Mouse (Mus musculus) midbrain, embryonic 16.5 days (tissue): ENCODE data around the gene Edaradd. TPM values are rescaled to one million over a fixed set of nuclear protein-coding genes. Genes with fewer than 3 reads are reported as not detected.
A peak's percentile ranks its signal among the peaks of the same experiment; 100 is the strongest.

ENCODE experiments used
- ATAC-seq: fragments of 200-750 bp; cut with Nextera tagmentation; 2 replicates; pipeline ENCODE4 v1.8.0; 2017; ENCODE audit warnings: moderate TSS enrichment
- H3K27ac ChIP-seq: fragments of 300-500 bp; sonication (generic); 2 replicates; pipeline ENCODE4 v1.5.1; 2014; ENCODE audit warnings: mild to moderate bottlenecking, low read length, mixed read lengths
- H3K27me3 ChIP-seq: fragments of 300-500 bp; sonication (generic); 2 replicates; pipeline ENCODE4 v1.6.1; 2014; ENCODE audit warnings: low read depth, low read length, mixed read lengths; ENCODE audit not compliant: control insufficient read depth, insufficient read depth
- H3K36me3 ChIP-seq: fragments of 300-500 bp; sonication (generic); 2 replicates; pipeline ENCODE4 v1.6.1; 2014; ENCODE audit warnings: mild to moderate bottlenecking, low read length, moderate library complexity, mixed read lengths; ENCODE audit not compliant: control insufficient read depth, insufficient read depth
- H3K4me1 ChIP-seq: fragments of 300-500 bp; sonication (generic); 2 replicates; pipeline ENCODE4 v1.6.1; 2014; ENCODE audit warnings: mild to moderate bottlenecking, low read length, mixed read lengths; ENCODE audit not compliant: control insufficient read depth, insufficient read depth
- H3K4me2 ChIP-seq: fragments of 300-500 bp; sonication (generic); 2 replicates; pipeline ENCODE4 v1.6.1; 2014; ENCODE audit warnings: mild to moderate bottlenecking, low read length, mixed read lengths
- H3K4me3 ChIP-seq: fragments of 300-500 bp; sonication (generic); 2 replicates; pipeline ENCODE4 v1.5.1; 2014; ENCODE audit warnings: low read depth, mild to moderate bottlenecking, low read length, moderate library complexity, mixed read lengths
- H3K9ac ChIP-seq: fragments of 300-500 bp; sonication (generic); 2 replicates; pipeline ENCODE4 v1.6.1; 2014; ENCODE audit warnings: low read depth, low read length, mixed read lengths
- H3K9me3 ChIP-seq: fragments of 300-500 bp; sonication (generic); replicated peaks from 2 replicates; pipeline ENCODE4 v1.6.1; 2014; ENCODE audit warnings: mild to moderate bottlenecking, low read length, mixed read lengths; ENCODE audit not compliant: control insufficient read depth, poor library complexity, severe bottlenecking
- WGBS: fragments of 180-500 bp; shearing (Covaris S2); extraction: QIAGEN DNeasy Blood & Tissue Kit; methylation state at CpG from one replicate; pipeline ENCODE4 v1.1.7; 2014; 5-methylcytosine and 5-hydroxymethylcytosine counted together
- polyA plus RNA-seq: library from polyadenylated mRNA; unstranded; fragments of >200 nt; fragmentation: Nextera tagmentation; extraction: Ambion mirVana; gene quantifications from 2 replicates; pipeline ENCODE4 v1.2.1, GENCODE M21; 2015

The Edaradd gene
- polyA plus RNA-seq = 1.9 and 2.5 TPM in 2 replicates

GRCm38 (mm10) chr13:12519955-12520584 lies at the start of gene Edaradd:
Gene Edaradd (minus strand): TSS chr13:12520438.
- Histone ChIP-seq H3K4me3 (peak within 1 kb of the TSS; percentile 61), H3K36me3 (no peaks in the 10 kb centered on the region), H3K4me2 (peak within 1 kb of the TSS; percentile 99), H3K9me3 (no peaks in the 10 kb centered on the region), H3K4me1 (no peaks in the 10 kb centered on the region; the same call in 1 of the 2 replicates), H3K27me3 (peaks cover 7% of the 10 kb centered on the region), H3K27ac (no peak within 1 kb of the TSS), H3K9ac (peak within 1 kb of the TSS; percentile 58)
- WGBS = under 1% methylated on average over 35 of the region's 35 CpGs
- ATAC-seq = peak; percentile 82

GRCm38 (mm10) chr13:12569741-12570140 lies 49.5 kb upstream of the Edaradd start:
- WGBS = 76% methylated on average over 7 of the region's 7 CpGs
- Histone ChIP-seq H3K4me3 (no peak overlapping the region), H3K27me3 (no peaks in the 10 kb centered on the region), H3K9me3 (no peaks in the 10 kb centered on the region), H3K4me2 (no peak overlapping the region), H3K27ac (no peak overlapping the region), H3K36me3 (no peaks in the 10 kb centered on the region), H3K4me1 (peaks cover 11% of the 10 kb centered on the region), H3K9ac (no peak overlapping the region)
- no peak for ATAC-seq

GRCm38 (mm10) chr13:12568597-12569469 lies 48.6 kb upstream of the Edaradd start:
- H3K27me3 ChIP-seq = no peaks in the 10 kb centered on the region; the same call in 1 of the 2 replicates

GRCm38 (mm10) chr13:12567936-12568335 lies 47.7 kb upstream of the Edaradd start:
- H3K4me3 ChIP-seq = no peak overlapping the region
- H3K9me3 ChIP-seq = no peaks in the 10 kb centered on the region
- WGBS = 88% methylated on average over 1 of the region's 1 CpGs
- no peaks in the 10 kb centered on the region for H3K36me3 ChIP-seq
- ATAC-seq = no peak
- peaks cover 11% of the 10 kb centered on the region for H3K4me1 ChIP-seq
- no peak overlapping the region for H3K4me2 ChIP-seq
- H3K27ac ChIP-seq = no peak overlapping the region
- no peaks in the 10 kb centered on the region; the same call in 1 of the 2 replicates for H3K27me3 ChIP-seq
- H3K9ac ChIP-seq = no peak overlapping the region

More at GRCm38 (mm10) chr13:12568597-12569469, 48.6 kb upstream of the Edaradd start:
- H3K9me3 ChIP-seq = no peaks in the 10 kb centered on the region
- H3K4me3 ChIP-seq = no peak overlapping the region
- WGBS = 73% methylated on average over 9 of the region's 9 CpGs
- no peak overlapping the region for H3K9ac ChIP-seq
- no peak for ATAC-seq
- no peaks in the 10 kb centered on the region for H3K36me3 ChIP-seq
- no peak overlapping the region for H3K27ac ChIP-seq
- no peak overlapping the region for H3K4me2 ChIP-seq
- peaks cover 11% of the 10 kb centered on the region for H3K4me1 ChIP-seq

- H3K27ac ChIP-seq = peak within 1 kb of the TSS; percentile 52; the same call in 1 of the 2 replicates
Measured at GRCm38 (mm10) chr13:12565621-12566390, 45.6 kb upstream of the Edaradd start, which contains the start of gene Ero1lb. Gene Ero1lb (plus strand): TSS chr13:12565874.

DNA sequence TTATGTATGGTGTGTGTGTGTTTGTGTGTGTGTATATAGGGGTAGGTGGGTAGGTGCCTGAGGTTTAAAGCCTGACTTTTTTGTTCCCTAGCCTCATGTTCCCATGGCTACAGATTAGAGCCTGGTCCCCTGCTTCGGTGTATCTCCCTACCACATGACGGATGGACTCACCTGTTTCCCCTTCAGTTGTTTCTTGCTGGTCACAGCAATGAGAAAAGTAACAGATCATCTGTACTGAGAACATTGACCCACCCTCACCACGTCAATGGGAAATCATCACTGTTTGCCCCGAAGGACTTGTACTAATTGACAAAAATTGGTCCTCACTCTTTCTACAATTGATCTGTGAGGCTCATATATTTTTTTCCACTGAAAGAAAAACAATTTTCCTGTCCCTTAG lies 42.0 kb upstream of the Edaradd start:
- 82% methylated on average over 4 of the region's 4 CpGs for WGBS
- Histone ChIP-seq H3K4me3 (no peak overlapping the region), H3K4me2 (no peak overlapping the region), H3K27ac (no peak overlapping the region), H3K9ac (no peak overlapping the region), H3K36me3 (no peaks in the 10 kb centered on the region), H3K27me3 (no peaks in the 10 kb centered on the region; the same call in 1 of the 2 replicates), H3K9me3 (no peaks in the 10 kb centered on the region), H3K4me1 (peaks cover 11% of the 10 kb centered on the region)
- no peak for ATAC-seq

More at GRCm38 (mm10) chr13:12565621-12566390, 45.6 kb upstream of the Edaradd start, which contains the start of gene Ero1lb:
- Histone ChIP-seq H3K9ac (peak within 1 kb of the TSS; percentile 82), H3K4me2 (peak within 1 kb of the TSS; percentile 76), H3K4me3 (peak within 1 kb of the TSS; percentile 84), H3K9me3 (no peaks in the 10 kb centered on the region), H3K36me3 (no peaks in the 10 kb centered on the region), H3K4me1 (peaks cover 11% of the 10 kb centered on the region), H3K27me3 (no peaks in the 10 kb centered on the region; the same call in 1 of the 2 replicates)
- under 1% methylated on average over 73 of the region's 73 CpGs for WGBS
- ATAC-seq = peak; percentile 98

DNA sequence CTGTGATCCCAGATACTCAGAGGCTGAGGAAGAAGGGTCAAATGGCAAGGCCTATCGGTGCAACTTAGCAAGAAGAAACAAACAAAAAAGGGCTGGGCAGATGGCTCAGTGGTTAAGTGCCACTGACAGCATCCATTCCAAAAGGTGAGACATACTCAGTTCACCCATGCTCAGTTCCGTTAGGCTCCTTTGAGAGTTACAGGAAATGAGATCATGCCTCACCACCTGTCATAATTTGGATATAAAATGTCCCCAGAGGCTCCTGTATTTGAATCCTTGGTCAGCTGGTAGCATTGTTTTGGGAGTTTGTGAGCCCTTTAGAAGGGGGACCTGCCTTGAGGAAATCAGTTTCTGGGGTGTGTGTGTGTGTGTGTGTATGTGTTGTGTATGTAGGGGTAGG lies 41.5 kb upstream of the Edaradd start:
- 77% methylated on average over 2 of the region's 2 CpGs for WGBS
- no peaks in the 10 kb centered on the region for H3K9me3 ChIP-seq
- H3K27me3 ChIP-seq = no peaks in the 10 kb centered on the region; the same call in 1 of the 2 replicates
- no peak overlapping the region for H3K4me2 ChIP-seq
- H3K4me1 ChIP-seq = peaks cover 6% of the 10 kb centered on the region
- H3K9ac ChIP-seq = no peak overlapping the region
- no peak overlapping the region for H3K27ac ChIP-seq
- no peak overlapping the region for H3K4me3 ChIP-seq
- no peak for ATAC-seq
- no peaks in the 10 kb centered on the region for H3K36me3 ChIP-seq

DNA sequence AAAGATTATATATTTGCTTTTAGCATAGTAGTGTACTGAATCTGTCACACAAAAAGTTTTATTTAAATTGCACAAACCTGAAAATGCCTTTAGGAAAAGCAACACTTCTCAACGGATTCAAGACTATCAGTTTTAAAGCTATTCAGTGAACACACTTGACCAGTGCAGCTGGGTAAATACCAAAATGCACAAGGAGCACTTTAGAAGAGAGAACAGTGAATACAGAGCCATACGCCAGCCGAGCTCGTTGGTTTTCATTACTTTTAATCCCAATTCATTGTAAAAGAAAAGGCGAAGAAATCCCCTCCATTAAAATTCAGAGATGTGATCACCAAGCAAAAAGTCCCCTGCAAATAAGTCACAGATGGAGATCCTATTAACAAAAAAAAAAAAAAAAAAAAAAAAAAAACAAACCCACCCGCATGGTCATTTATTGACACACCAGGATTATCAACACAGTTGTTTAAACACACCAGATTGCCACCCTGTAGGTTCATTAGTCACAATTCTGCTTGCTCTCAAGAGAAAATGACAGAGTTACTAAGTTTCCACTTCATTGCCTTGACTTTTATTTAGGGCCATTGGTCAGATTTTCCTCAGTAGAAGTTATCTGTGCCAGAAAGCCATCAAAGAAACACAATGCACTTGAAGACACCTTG lies 39.4 kb upstream of the Edaradd start:
- Histone ChIP-seq H3K4me1 (no peaks in the 10 kb centered on the region), H3K36me3 (no peaks in the 10 kb centered on the region), H3K9ac (no peak overlapping the region), H3K4me3 (no peak overlapping the region), H3K27me3 (no peaks in the 10 kb centered on the region; the same call in 1 of the 2 replicates), H3K9me3 (no peaks in the 10 kb centered on the region), H3K27ac (no peak overlapping the region), H3K4me2 (no peak overlapping the region)
- ATAC-seq = no peak
- WGBS = 22% methylated on average over 6 of the region's 6 CpGs
